Mouse (Mus musculus) small intestine, adult 2 months (tissue): ENCODE measurements around the gene Cd200. TPM values are rescaled to one million over a fixed set of nuclear protein-coding genes. Genes with fewer than 3 reads are reported as not detected.

Experiments
- H3K27ac ChIP-seq: fragments of 200-500 bp; 2 replicates; pipeline ENCODE4 v1.5.1; 2012; ENCODE audit warnings: low read depth, low read length, control low read depth, inconsistent platforms; ENCODE audit not compliant: insufficient read depth
- H3K27me3 ChIP-seq: fragments of 200-500 bp; 2 replicates; pipeline ENCODE4 v1.6.1; 2012; ENCODE audit warnings: mild to moderate bottlenecking, moderate library complexity, low read length, inconsistent platforms; ENCODE audit not compliant: control insufficient read depth, insufficient read depth
- H3K36me3 ChIP-seq: fragments of 200-500 bp; 2 replicates; pipeline ENCODE4 v1.6.1; 2012; ENCODE audit warnings: mild to moderate bottlenecking, low read length, control low read depth, inconsistent platforms; ENCODE audit not compliant: control insufficient read depth, insufficient read depth
- H3K4me1 ChIP-seq: fragments of 200-500 bp; 2 replicates; pipeline ENCODE4 v1.6.1; 2012; ENCODE audit warnings: low read length, inconsistent platforms, mixed read lengths; ENCODE audit not compliant: control insufficient read depth, insufficient read depth, insufficient read length
- H3K4me3 ChIP-seq: fragments of 200-500 bp; 2 replicates; pipeline ENCODE4 v1.5.1; 2012; ENCODE audit warnings: low read depth, mild to moderate bottlenecking, control low read depth, inconsistent platforms, low read length, moderate library complexity
- CTCF ChIP-seq: fragments of 200-500 bp; IDR thresholded peaks from 2 replicates; pipeline ENCODE4 v1.5.1; 2012; ENCODE audit warnings: low read depth, mild to moderate bottlenecking, control low read depth, inconsistent platforms, low read length, moderate library complexity, mixed read lengths; ENCODE audit not compliant: insufficient replicate concordance, insufficient read length; ENCODE audit errors: extremely low read depth
- POLR2A ChIP-seq: fragments of 200-500 bp; IDR thresholded peaks from 2 replicates; pipeline ENCODE4 v1.6.1; 2012; ENCODE audit warnings: low read depth, mild to moderate bottlenecking, control low read depth, inconsistent platforms, low read length, moderate library complexity
- WGBS: fragments of 180-500 bp; shearing (Covaris S2); methylation state at CpG from one replicate; pipeline ENCODE4 v1.1.7; 2018; 5-methylcytosine and 5-hydroxymethylcytosine counted together
- polyA plus RNA-seq: library from polyadenylated mRNA; depleted of rRNA; stranded (reverse); fragments of >200 nt; gene quantifications from 2 replicates; pipeline ENCODE4 v1.2.3, GENCODE M21; 2012

Cd200 gene
- polyA plus RNA-seq, 1 experiment = 29.2 TPM

DNA sequence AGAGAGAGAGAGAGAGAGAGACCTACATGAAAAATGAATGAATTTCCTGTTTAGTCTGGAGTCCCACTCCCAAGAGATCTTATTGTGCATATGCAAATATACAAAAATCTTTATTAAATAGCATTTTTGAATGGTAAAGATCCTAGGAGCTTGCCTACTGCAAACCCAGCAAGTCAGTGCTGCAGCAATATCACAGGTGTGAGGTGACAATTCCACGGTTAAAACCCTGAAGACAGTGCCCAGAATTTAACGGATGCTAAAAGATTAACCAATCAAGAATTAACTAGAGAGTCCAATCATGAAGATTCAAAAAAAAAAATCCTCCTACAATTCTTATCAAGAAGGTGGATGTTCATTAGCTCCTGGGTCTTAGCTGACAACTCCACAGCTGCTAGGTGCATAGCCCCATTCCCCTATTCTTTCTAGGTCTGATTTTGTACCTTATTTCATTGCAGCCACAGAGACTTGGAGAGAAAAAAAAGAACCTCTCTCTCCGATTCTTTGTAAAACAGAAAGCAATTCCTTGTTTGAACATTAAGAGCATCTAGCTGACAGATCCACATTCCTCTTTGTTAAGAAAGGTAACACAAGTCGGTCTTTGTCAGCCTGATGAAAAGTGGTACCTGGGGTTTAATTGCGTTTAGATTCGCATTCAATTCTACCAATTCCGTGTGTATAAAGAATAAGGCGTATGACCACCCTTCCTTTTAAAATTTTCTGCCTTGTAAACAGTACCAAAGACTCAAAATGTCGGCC lies 1.0 kb downstream of the Cd200 start:
- TF ChIP-seq CTCF (no peak), POLR2A (no peak)
- Histone ChIP-seq H3K36me3 (peaks cover 1% of the 10 kb centered on the region; the same call in 1 of the 2 replicates), H3K27ac (peak overlapping the region; percentile 72), H3K4me3 (peak overlapping the region; percentile 76; the same call in 1 of the 2 replicates), H3K27me3 (no peaks in the 10 kb centered on the region), H3K4me1 (no peaks in the 10 kb centered on the region)
- 63% methylated on average over 9 of the region's 9 CpGs for WGBS

GRCm38 (mm10) chr16:45407091-45407490 lies 1.8 kb downstream of the Cd200 start:
- H3K27ac ChIP-seq = no peak overlapping the region
- H3K36me3 ChIP-seq = peaks cover 1% of the 10 kb centered on the region; the same call in 1 of the 2 replicates
- 86% methylated on average over 5 of the region's 5 CpGs for WGBS
- H3K4me3 ChIP-seq = no peak overlapping the region
- no peaks in the 10 kb centered on the region for H3K27me3 ChIP-seq
- no peak for TF ChIP-seq POLR2A
- TF ChIP-seq CTCF = no peak
- no peaks in the 10 kb centered on the region for H3K4me1 ChIP-seq

DNA sequence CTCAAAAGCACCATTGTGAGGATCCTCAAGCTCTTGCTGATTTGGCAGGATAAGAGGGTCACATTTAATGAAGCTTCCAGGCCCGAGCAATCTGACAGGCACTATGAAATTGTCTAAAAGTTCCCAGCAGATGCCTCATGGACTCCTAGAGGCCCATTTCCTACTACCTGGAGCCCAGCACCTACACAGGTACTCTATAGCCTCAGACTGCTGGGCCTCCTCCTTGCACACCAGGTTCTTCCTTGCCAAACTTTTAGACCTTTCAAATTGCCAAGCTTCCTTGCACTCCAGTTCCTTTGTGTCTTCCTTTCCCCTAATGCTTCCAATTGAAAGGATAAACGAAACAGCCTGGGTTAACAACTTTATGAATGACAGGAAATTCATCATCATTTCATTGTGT lies 5.9 kb downstream of the Cd200 start:
- no peaks in the 10 kb centered on the region for H3K27me3 ChIP-seq

DNA sequence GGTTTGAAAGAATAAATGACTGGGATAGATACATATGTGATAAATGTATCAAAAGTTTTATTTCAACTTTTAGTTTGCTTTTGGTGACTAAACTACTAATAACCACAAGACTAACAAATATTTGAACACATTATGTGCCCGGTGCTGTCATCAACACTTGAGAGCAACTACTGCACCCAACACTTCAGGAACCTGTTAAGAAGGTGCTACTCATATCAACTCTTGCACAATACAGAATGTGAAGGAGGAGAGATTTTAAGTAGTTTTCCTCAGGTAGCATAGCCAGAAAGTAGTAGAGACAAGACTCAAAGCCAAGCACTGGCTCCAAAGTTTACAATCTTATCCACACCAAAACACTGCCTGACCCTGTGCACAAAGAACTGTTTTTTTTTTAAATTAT lies 6.8 kb downstream of the Cd200 start:
- H3K4me3 ChIP-seq = no peak overlapping the region
- no peak overlapping the region for H3K27ac ChIP-seq
- H3K27me3 ChIP-seq = no peaks in the 10 kb centered on the region
- 64% methylated on average over 1 of the region's 1 CpGs for whole genome bisulfite sequencing
- H3K4me1 ChIP-seq = no peaks in the 10 kb centered on the region
- TF ChIP-seq POLR2A (no peak), CTCF (no peak)
- H3K36me3 ChIP-seq = 0 out of 2 replicates have a peak, but pooled peaks cover 2% of the 10 kb centered on the region

More for the DNA sequence above, 5.9 kb downstream of the Cd200 start:
- 0 out of 2 replicates have a peak, but pooled peaks cover 2% of the 10 kb centered on the region for H3K36me3 ChIP-seq
- H3K4me3 ChIP-seq = no peak overlapping the region
- WGBS = 80% methylated on average over 2 of the region's 2 CpGs
- H3K27ac ChIP-seq = peak overlapping the region; percentile 49
- TF ChIP-seq POLR2A (no peak), CTCF (no peak)
- H3K4me1 ChIP-seq = no peaks in the 10 kb centered on the region

- peaks cover 4% of the 10 kb centered on the region; the same call in 1 of the 2 replicates for H3K36me3 ChIP-seq
- 62% methylated on average over 9 of the region's 9 CpGs for WGBS
- H3K27ac ChIP-seq = peak overlapping the region; percentile 43
- no peaks in the 10 kb centered on the region for H3K27me3 ChIP-seq
- no peak for TF ChIP-seq POLR2A
- no peak for TF ChIP-seq CTCF
- H3K4me3 ChIP-seq = no peak overlapping the region
- H3K4me1 ChIP-seq = no peaks in the 10 kb centered on the region
These were observed 8.8 kb downstream of the Cd200 start for GRCm38 (mm10) chr16:45399947-45400555.

- 79% methylated on average over 3 of the region's 3 CpGs for WGBS
- Histone ChIP-seq H3K27me3 (no peaks in the 10 kb centered on the region), H3K27ac (no peak overlapping the region), H3K4me1 (no peaks in the 10 kb centered on the region), H3K4me3 (no peak overlapping the region), H3K36me3 (peaks cover 8% of the 10 kb centered on the region)
- TF ChIP-seq CTCF (no peak), POLR2A (no peak)
These were observed 9.4 kb downstream of the Cd200 start for GRCm38 (mm10) chr16:45399411-45399810.

GRCm38 (mm10) chr16:45397440-45397839 lies 11.4 kb downstream of the Cd200 start:
- Histone ChIP-seq H3K36me3 (peaks cover 15% of the 10 kb centered on the region), H3K27ac (no peak overlapping the region), H3K4me1 (no peaks in the 10 kb centered on the region), H3K4me3 (no peak overlapping the region), H3K27me3 (no peaks in the 10 kb centered on the region)
- TF ChIP-seq POLR2A (no peak), CTCF (no peak)
- WGBS = 85% methylated on average over 2 of the region's 2 CpGs

DNA sequence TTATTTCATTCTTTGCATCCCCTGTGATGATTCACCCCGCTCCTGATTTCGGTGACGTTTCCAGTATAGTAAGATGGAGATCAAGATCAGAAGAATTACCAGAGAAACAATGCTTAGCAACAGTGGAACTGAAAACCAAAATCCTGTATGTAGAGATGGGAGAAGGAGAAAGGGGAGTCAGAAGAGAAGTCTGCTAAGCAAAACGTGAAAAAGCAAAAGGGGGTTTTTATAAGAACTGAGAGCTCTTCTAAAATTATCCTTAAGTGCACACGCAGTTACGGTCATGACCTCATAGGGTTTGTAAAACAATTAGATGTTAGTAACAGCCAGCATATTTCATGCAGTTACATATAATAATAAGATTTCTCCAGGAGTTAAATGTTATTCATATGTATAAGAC lies 16.6 kb downstream of the Cd200 start:
- WGBS = 92% methylated on average over 6 of the region's 6 CpGs
- H3K36me3 ChIP-seq = peaks cover 16% of the 10 kb centered on the region
- H3K27me3 ChIP-seq = no peaks in the 10 kb centered on the region
- H3K4me3 ChIP-seq = no peak overlapping the region
- no peak for TF ChIP-seq CTCF
- no peak for TF ChIP-seq POLR2A
- H3K27ac ChIP-seq = no peak overlapping the region
- no peaks in the 10 kb centered on the region for H3K4me1 ChIP-seq
